Mouse (Mus musculus): ENCODE data around the gene Sergef. TPM values are rescaled to one million over a fixed set of nuclear protein-coding genes. Genes with fewer than 3 reads are reported as not detected.

Sergef gene
- polyA plus RNA-seq, 1 experiment from 2014 or later: 49.1 TPM

DNA sequence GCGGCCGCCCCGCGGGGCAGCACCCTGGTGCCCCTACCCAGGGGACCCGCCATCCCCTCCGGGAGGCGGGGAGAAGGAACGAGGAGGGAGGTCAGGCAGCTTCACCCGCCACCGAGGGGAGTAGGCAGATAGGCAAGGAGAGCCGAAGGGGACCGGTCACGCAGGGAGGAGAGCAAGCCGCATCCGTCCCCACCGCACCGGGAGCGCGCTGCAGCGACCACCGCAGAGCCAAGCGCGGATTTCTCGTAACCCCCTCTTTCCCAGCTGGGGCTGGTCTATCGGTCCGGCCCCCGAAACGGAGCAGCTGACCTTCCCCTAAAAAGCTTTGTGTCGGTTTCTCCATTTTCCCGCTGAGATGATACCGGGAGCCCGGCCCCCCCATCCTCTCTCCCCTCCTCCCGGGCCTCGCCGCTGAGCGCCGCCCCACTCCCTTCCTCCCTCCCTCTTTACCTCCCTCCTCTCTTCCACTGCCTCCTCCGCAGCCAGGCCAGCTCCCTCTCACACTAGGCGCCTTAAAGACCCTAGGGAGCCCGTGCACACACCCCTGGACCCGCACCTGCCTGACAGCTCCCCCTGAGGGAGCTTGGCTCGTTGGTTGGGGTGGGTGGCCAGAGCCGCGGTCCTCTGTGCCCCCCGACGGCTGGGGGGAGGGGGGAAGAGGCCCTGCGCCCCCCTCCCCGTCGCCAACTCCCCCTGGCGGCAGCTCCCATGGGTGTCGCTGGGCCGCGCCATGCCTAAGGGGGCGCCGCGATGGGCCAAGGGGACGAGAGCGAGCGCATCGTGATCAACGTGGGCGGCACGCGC is 242.5 kb downstream of the Sergef start:
- Histone ChIP-seq H3K9ac (replicated peaks) (peak overlapping the region; percentile 87), H3K4me1 (peaks cover 58% of the 10 kb centered on the region), H3K9me3 (replicated peaks) (no peaks in the 10 kb centered on the region), H3K4me3 (replicated peaks) (peak overlapping the region; percentile 78), H3K27ac (replicated peaks) (peak overlapping the region; percentile 88), H3K4me2 (peak overlapping the region; percentile 81), H3K36me3 (no peaks in the 10 kb centered on the region), H3K27me3 (replicated peaks) (peaks cover 26% of the 10 kb centered on the region)
- ATAC-seq (ENCODE audit: low FRiP score): peak; percentile 69
- WGBS: under 1% methylated on average over 59 of the region's 64 CpGs

DNA sequence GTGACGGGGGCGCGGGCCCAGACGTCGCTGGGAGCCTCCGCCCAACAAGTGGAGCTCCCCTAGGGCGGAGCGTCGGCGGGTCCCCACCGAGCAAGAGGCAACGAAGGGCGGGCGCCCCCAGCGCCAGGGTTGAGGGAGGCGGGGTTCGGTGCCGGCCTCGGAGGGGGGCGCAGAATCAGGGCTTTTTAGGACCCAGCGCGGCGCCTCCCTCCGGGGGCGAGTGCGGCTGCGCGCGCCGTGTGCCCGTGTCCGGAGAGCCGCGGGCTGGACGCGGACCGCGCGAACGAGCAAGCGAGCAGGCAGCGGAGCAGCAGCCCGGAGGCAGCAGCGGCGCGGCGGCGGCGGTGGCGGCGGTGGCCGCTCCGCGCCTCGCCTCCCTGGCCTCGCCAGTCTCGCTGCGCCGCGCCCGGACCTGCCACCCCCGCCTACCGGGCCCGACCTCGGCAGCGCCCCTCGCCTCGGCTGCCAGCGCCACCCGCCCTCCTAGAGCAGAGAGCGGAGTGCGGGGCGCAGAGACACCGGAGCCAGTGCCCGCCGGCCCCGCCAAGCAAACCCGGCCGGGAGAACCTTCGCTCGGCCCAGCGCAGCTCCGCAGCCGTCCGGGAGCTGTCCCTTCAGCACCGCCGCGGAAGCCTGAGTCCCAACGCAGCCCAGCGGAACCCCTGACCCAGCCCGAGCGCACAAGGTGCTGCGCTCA is 243.2 kb downstream of the Sergef start, which contains the start of gene Kcnc1:
Gene Kcnc1 (plus strand): TSS at position 267 of the 697 bp plus-strand sequence.
- Histone ChIP-seq H3K4me1 (peaks cover 51% of the 10 kb centered on the region), H3K9me3 (replicated peaks) (no peaks in the 10 kb centered on the region), H3K27ac (replicated peaks) (peak within 1 kb of the TSS; percentile 88), H3K9ac (replicated peaks) (peak within 1 kb of the TSS; percentile 87), H3K27me3 (replicated peaks) (peaks cover 28% of the 10 kb centered on the region), H3K36me3 (no peaks in the 10 kb centered on the region), H3K4me3 (replicated peaks) (peak within 1 kb of the TSS; percentile 78), H3K4me2 (peak within 1 kb of the TSS; percentile 81)
- WGBS: under 1% methylated on average over 55 of the region's 93 CpGs
- ATAC-seq (ENCODE audit: low FRiP score): peak; percentile 76

DNA sequence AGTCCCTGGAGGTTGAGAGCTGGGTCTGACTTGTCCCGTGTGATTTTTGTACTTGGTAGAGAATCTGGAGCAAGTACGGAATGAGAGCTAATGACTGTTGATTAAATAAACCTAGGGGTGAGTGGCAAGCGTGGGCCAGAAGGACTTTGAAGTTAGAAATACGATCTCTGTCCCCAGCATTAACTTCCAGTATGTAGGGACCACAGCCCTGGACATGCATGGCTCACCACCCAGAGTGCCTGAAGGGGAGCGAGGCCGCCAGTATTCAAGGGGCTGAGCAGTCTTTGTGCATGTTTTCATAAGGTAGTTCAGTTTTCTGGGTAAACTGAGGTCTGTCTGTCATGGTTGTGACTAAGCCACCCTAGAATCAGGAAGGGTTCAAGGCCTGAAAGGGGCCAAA is 244.0 kb downstream of the Sergef start:
- Histone ChIP-seq H3K9me3 (replicated peaks) (no peaks in the 10 kb centered on the region), H3K27me3 (replicated peaks) (peaks cover 28% of the 10 kb centered on the region), H3K4me2 (peak overlapping the region; percentile 81), H3K4me3 (replicated peaks) (peak overlapping the region; percentile 78), H3K36me3 (no peaks in the 10 kb centered on the region), H3K4me1 (peaks cover 46% of the 10 kb centered on the region), H3K9ac (replicated peaks) (peak overlapping the region; percentile 87; the same call in 1 of the 2 replicates), H3K27ac (replicated peaks) (no peak overlapping the region)
- no peak for ATAC-seq (ENCODE audit: low FRiP score)
- WGBS: 46% methylated on average over 6 of the region's 6 CpGs

DNA sequence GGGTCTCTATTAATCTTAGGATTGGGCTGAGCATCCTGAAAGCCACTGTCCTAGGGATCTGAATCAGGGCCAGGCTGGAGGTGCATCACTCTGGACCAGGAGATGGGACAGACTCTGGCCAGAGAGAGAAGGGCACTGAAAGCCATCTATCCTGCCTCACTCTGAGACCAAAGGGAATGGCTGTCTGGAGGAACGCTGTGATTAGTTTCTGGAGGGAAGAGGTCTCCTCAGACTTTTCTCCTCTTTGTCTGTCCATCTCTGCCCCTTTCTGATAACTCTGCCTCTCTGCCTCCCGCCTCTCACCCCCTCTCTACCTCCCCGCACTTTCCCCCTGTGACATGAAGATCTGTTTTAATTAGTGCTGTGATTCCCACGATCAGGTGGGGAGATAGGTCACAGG is 244.7 kb downstream of the Sergef start:
- no peak for ATAC-seq (ENCODE audit: low FRiP score)
- Histone ChIP-seq H3K36me3 (no peaks in the 10 kb centered on the region), H3K4me3 (replicated peaks) (no peak overlapping the region), H3K4me1 (peaks cover 41% of the 10 kb centered on the region), H3K27me3 (replicated peaks) (peaks cover 28% of the 10 kb centered on the region), H3K27ac (replicated peaks) (no peak overlapping the region), H3K4me2 (no peak overlapping the region), H3K9me3 (replicated peaks) (no peaks in the 10 kb centered on the region), H3K9ac (replicated peaks) (no peak overlapping the region)
- WGBS: 70% methylated on average over 4 of the region's 4 CpGs

DNA sequence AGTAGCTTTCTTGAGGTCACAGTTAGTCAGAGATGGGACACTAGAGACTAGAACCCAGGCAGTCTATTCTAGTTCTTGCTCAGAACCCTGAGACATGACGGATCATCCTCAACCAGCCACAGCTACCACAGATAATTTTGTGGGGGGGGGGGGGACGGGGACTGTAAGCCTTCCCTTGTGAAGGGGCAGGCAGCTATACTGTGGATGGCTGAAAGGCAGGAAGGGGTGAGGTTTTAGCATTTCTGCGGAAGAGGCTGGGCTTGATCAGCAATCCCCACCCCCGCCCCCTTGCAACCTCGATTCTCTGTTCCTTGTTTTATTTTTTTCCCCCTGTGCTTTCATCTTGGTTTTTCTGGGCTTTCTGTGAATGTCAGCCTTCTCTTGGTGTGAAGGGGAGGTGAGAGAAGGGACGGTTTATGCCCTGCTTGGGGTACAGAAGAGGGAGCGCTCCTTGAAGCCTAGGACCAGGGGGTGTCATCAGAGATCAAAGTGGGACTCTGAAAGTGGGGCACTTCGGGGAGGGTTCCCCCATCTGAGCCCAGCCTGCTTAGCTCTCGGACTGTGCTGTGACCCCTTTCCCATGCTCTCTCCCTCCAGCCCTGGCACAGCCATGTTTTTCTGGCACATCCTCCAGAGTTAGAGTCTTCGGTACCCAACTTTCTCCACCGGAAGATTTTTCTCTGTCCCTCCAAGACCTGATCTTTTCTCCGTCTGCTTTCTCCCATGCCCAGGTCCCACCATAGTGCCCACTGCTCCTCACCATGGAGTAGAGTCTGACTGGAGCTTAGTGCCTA is 245.7 kb downstream of the Sergef start:
- no peak for ATAC-seq (ENCODE audit: low FRiP score)

More for the DNA sequence above, 245.7 kb downstream of the Sergef start:
- H3K9ac ChIP-seq (replicated peaks): no peak overlapping the region
- no peak overlapping the region for H3K27ac ChIP-seq (replicated peaks)
- H3K4me3 ChIP-seq (replicated peaks): no peak overlapping the region
- H3K4me1 ChIP-seq: peaks cover 31% of the 10 kb centered on the region
- WGBS: 50% methylated on average over 12 of the region's 12 CpGs
- H3K27me3 ChIP-seq (replicated peaks): peaks cover 28% of the 10 kb centered on the region
- H3K9me3 ChIP-seq (replicated peaks): no peaks in the 10 kb centered on the region
- no peak overlapping the region for H3K4me2 ChIP-seq
- H3K36me3 ChIP-seq: no peaks in the 10 kb centered on the region

Other genes starting within 250 kb of the Sergef start
- gene Kcnc1, start 243.3 kb downstream of the Sergef start, polyA plus RNA-seq (2015; fragmentation: Nextera tagmentation; extraction: Ambion mirVana): 16.8 and 19.4 TPM in 2 replicates
- 0.64 TPM in 1 of 2 replicates, not detected in the other for gene Tph1, start 32.7 kb upstream of the Sergef start, polyA plus RNA-seq (2015; fragmentation: Nextera tagmentation; extraction: Ambion mirVana)
- 12.7 and 17.3 TPM in 2 replicates for gene Saal1, start 70.9 kb upstream of the Sergef start, polyA plus RNA-seq (2015; fragmentation: Nextera tagmentation; extraction: Ambion mirVana)
- gene Saa3, start 75.9 kb upstream of the Sergef start, polyA plus RNA-seq (2015; fragmentation: Nextera tagmentation; extraction: Ambion mirVana): 0.29 and 0.51 TPM in 2 replicates
- gene Saa4, start 92.8 kb upstream of the Sergef start, polyA plus RNA-seq (2015; fragmentation: Nextera tagmentation; extraction: Ambion mirVana): not detected in 2 replicates
- 0.45 and 0.65 TPM in 2 replicates for gene Saa1, start 103.2 kb upstream of the Sergef start, polyA plus RNA-seq (2015; fragmentation: Nextera tagmentation; extraction: Ambion mirVana)
- 0.24 TPM in 1 of 2 replicates, not detected in the other for gene Saa2, start 112.0 kb upstream of the Sergef start, polyA plus RNA-seq (2015; fragmentation: Nextera tagmentation; extraction: Ambion mirVana)
- gene Hps5, start 156.3 kb upstream of the Sergef start, polyA plus RNA-seq (2015; fragmentation: Nextera tagmentation; extraction: Ambion mirVana): 14.9 and 15.8 TPM in 2 replicates
- gene Gtf2h1, start 156.3 kb upstream of the Sergef start, polyA plus RNA-seq (2015; fragmentation: Nextera tagmentation; extraction: Ambion mirVana): 37.0 and 40.9 TPM in 2 replicates
- 638 and 911 TPM in 2 replicates for gene Ldha, start 201.7 kb upstream of the Sergef start, polyA plus RNA-seq (2015; fragmentation: Nextera tagmentation; extraction: Ambion mirVana)
- 0.13 and 0.28 TPM in 2 replicates for gene Ldhc, start 221.4 kb upstream of the Sergef start, polyA plus RNA-seq (2015; fragmentation: Nextera tagmentation; extraction: Ambion mirVana)

Measured in neural tube, embryonic 15.5 days (tissue).